Mouse (Mus musculus) kidney, adult 2 months (tissue): Measurements from ENCODE around the gene Dner. TPM values are rescaled to one million over a fixed set of nuclear protein-coding genes. Genes with fewer than 3 reads are reported as not detected.
A peak's percentile ranks its signal among the peaks of the same experiment; 100 is the strongest.

ENCODE experiments used
- DNase-seq: peaks from one replicate; pipeline ENCODE4 v3.0.0; 2021
- H3K27ac ChIP-seq: fragments of 200-500 bp; 2 replicates; pipeline ENCODE4 v1.5.1; 2012; ENCODE audit warnings: low read depth, low read length, control low read depth, inconsistent platforms; ENCODE audit not compliant: insufficient read depth
- H3K27me3 ChIP-seq: fragments of 200-500 bp; replicated peaks from 2 replicates; pipeline ENCODE4 v1.6.1; 2012; ENCODE audit warnings: mild to moderate bottlenecking, moderate library complexity, low read length, inconsistent platforms; ENCODE audit not compliant: control insufficient read depth, insufficient read depth
- H3K36me3 ChIP-seq: fragments of 200-500 bp; 2 replicates; pipeline ENCODE4 v1.6.1; 2012; ENCODE audit warnings: mild to moderate bottlenecking, moderate library complexity, low read length, inconsistent platforms; ENCODE audit not compliant: control insufficient read depth, insufficient read depth
- H3K4me1 ChIP-seq: fragments of 200-500 bp; 2 replicates; pipeline ENCODE4 v1.6.1; 2011; ENCODE audit warnings: low read length; ENCODE audit not compliant: control insufficient read depth, insufficient read depth
- H3K4me3 ChIP-seq: fragments of 200-500 bp; 2 replicates; pipeline ENCODE4 v1.5.1; 2011; ENCODE audit warnings: mild to moderate bottlenecking, low read depth, low read length, control low read depth; ENCODE audit not compliant: insufficient read depth
- CTCF ChIP-seq: fragments of 200-500 bp; conservative IDR thresholded peaks from 2 replicates; pipeline ENCODE4 v1.5.1; 2011; ENCODE audit warnings: low read depth, mild to moderate bottlenecking, control low read depth, low read length, moderate library complexity, mixed read lengths; ENCODE audit not compliant: insufficient read depth, insufficient read length
- POLR2A ChIP-seq: fragments of 200-500 bp; IDR thresholded peaks from one replicate; pipeline ENCODE4 v1.6.1; 2011; ENCODE audit warnings: low read depth, low read length, control low read depth
- WGBS: fragments of 180-500 bp; shearing (Covaris S2); methylation state at CpG from one replicate; pipeline ENCODE4 v1.1.7; 2018; 5-methylcytosine and 5-hydroxymethylcytosine counted together
- polyA plus RNA-seq: library from polyadenylated mRNA; depleted of rRNA; stranded (reverse); fragments of >200 nt; gene quantifications from 2 replicates; pipeline ENCODE4 v1.2.3, GENCODE M21; 2012

Gene Dner
- polyA plus RNA-seq, 1 experiment: 0.66 TPM

GRCm38 (mm10) chr1:84613119-84613518 is 82.9 kb downstream of the Dner start:
- DNase-seq: no peak
- TF ChIP-seq CTCF (no peak), POLR2A (no peak)
- H3K27ac ChIP-seq: no peak overlapping the region
- WGBS: 85% methylated on average over 8 of the region's 8 CpGs
- H3K36me3 ChIP-seq: no peaks in the 10 kb centered on the region
- no peak overlapping the region for H3K4me3 ChIP-seq
- H3K27me3 ChIP-seq: no peaks in the 10 kb centered on the region; the same call in 1 of the 2 replicates
- no peaks in the 10 kb centered on the region for H3K4me1 ChIP-seq

GRCm38 (mm10) chr1:84611331-84611730 is 84.7 kb downstream of the Dner start:
- no peak for DNase-seq
- 83% methylated on average over 3 of the region's 3 CpGs for WGBS
- no peaks in the 10 kb centered on the region; the same call in 1 of the 2 replicates for H3K27me3 ChIP-seq
- TF ChIP-seq CTCF (no peak), POLR2A (no peak)
- no peaks in the 10 kb centered on the region for H3K36me3 ChIP-seq
- no peak overlapping the region for H3K27ac ChIP-seq
- H3K4me1 ChIP-seq: no peaks in the 10 kb centered on the region
- H3K4me3 ChIP-seq: no peak overlapping the region

- 88% methylated on average over 5 of the region's 5 CpGs for WGBS
- no peak overlapping the region for H3K4me3 ChIP-seq
- no peaks in the 10 kb centered on the region for H3K27me3 ChIP-seq
- DNase-seq: no peak
- no peak overlapping the region for H3K27ac ChIP-seq
- no peaks in the 10 kb centered on the region for H3K36me3 ChIP-seq
- H3K4me1 ChIP-seq: no peaks in the 10 kb centered on the region
- TF ChIP-seq CTCF (no peak), POLR2A (no peak)
These were observed 97.0 kb downstream of the Dner start for GRCm38 (mm10) chr1:84599025-84599424.

GRCm38 (mm10) chr1:84596023-84596422 is 100.0 kb downstream of the Dner start:
- no peaks in the 10 kb centered on the region for H3K4me1 ChIP-seq
- no peak overlapping the region for H3K27ac ChIP-seq
- no peaks in the 10 kb centered on the region for H3K27me3 ChIP-seq
- 72% methylated on average over 3 of the region's 3 CpGs for WGBS
- TF ChIP-seq CTCF: no peak
- no peak for TF ChIP-seq POLR2A
- H3K36me3 ChIP-seq: no peaks in the 10 kb centered on the region
- H3K4me3 ChIP-seq: no peak overlapping the region
- DNase-seq: no peak

- 88% methylated on average over 3 of the region's 3 CpGs for WGBS
- H3K4me1 ChIP-seq: no peaks in the 10 kb centered on the region
These were observed 103.6 kb downstream of the Dner start for GRCm38 (mm10) chr1:84592394-84592793.

GRCm38 (mm10) chr1:84590534-84590933 is 105.5 kb downstream of the Dner start:
- H3K4me3 ChIP-seq: no peak overlapping the region
- H3K36me3 ChIP-seq: no peaks in the 10 kb centered on the region
- H3K4me1 ChIP-seq: no peaks in the 10 kb centered on the region
- H3K27ac ChIP-seq: no peak overlapping the region
- TF ChIP-seq CTCF (no peak), POLR2A (no peak)
- WGBS: 69% methylated on average over 9 of the region's 9 CpGs
- DNase-seq: no peak
- H3K27me3 ChIP-seq: no peaks in the 10 kb centered on the region

More at GRCm38 (mm10) chr1:84592394-84592793, 103.6 kb downstream of the Dner start:
- Histone ChIP-seq H3K27me3 (no peaks in the 10 kb centered on the region), H3K27ac (no peak overlapping the region), H3K4me3 (no peak overlapping the region), H3K36me3 (no peaks in the 10 kb centered on the region)
- no peak for DNase-seq
- TF ChIP-seq CTCF: no peak
- no peak for TF ChIP-seq POLR2A

- no peak for DNase-seq
- Histone ChIP-seq H3K27ac (no peak overlapping the region), H3K27me3 (no peaks in the 10 kb centered on the region), H3K4me3 (no peak overlapping the region), H3K4me1 (no peaks in the 10 kb centered on the region), H3K36me3 (no peaks in the 10 kb centered on the region)
- TF ChIP-seq CTCF (no peak), POLR2A (no peak)
- WGBS: 19% methylated on average over 6 of the region's 6 CpGs
These were observed 110.6 kb downstream of the Dner start for GRCm38 (mm10) chr1:84585434-84585833.

GRCm38 (mm10) chr1:84581812-84582211 is 114.2 kb downstream of the Dner start:
- Histone ChIP-seq H3K4me3 (no peak overlapping the region), H3K36me3 (no peaks in the 10 kb centered on the region), H3K4me1 (no peaks in the 10 kb centered on the region), H3K27me3 (no peaks in the 10 kb centered on the region), H3K27ac (no peak overlapping the region)
- WGBS: 67% methylated on average over 2 of the region's 2 CpGs
- no peak for TF ChIP-seq POLR2A
- TF ChIP-seq CTCF: peak; percentile 75
- DNase-seq: peak; percentile 51
